Mouse (Mus musculus) retina, adult 2 months (tissue): ENCODE data around the gene 2410137M14Rik.
A peak's percentile ranks its signal among the peaks of the same experiment; 100 is the strongest.
"Not testable (repeated sequence)": the region's sequence is repeated elsewhere in the genome, so short reads cannot be mapped to it uniquely, and the experiment has no call there.

Source experiments
- DNase-seq: peaks from one replicate; pipeline ENCODE4 v3.0.0-alpha.2; 2012; ENCODE audit warnings: low read depth, low spot score

2410137M14Rik gene

DNA sequence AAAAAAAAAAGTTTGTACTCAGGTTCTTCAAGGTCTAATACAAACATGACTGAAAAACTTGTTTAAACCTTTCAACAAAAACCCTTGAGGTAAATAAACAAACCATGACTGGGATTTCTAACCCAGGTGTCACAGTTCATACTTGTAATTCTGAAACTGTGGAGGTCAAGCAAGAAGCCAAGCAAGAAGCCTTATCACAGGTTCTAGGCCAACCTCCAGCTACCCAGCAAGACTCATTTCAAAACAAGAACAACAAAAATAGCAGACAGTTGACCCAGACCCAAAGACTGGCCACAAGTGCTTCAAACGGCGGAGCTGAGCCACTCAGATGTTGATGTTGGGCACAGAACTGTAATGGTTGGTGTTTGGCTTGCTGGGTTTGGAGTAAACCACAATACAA lies 13.5 kb upstream of the 2410137M14Rik start:
- no peak for DNase-seq

DNA sequence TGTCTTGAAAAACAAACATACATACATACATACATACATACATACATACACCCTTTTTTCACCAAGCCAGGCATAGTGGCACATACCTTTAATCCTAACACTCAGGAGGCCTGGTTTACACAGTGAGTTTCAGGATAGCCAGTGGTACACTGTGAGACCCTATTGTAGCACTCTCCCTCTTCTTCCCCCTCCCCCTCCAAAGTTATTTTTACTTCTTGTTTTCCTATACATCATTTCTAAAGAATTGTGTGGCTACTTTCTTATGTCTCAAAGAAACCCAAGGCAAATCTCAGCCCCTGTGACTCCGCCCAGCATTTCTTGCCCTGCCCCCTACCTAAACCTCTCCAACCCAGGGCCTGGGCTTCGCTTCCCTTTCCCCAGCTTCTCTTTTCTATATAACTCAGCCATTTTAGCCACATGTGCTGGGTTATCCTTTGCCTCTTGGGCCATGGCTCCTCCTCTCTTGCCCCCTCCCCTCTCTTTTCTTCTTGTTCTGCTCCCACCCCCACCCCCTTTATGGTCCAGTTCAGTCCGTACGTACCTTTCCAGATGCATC lies 12.8 kb upstream of the 2410137M14Rik start:
- no peak for DNase-seq

DNA sequence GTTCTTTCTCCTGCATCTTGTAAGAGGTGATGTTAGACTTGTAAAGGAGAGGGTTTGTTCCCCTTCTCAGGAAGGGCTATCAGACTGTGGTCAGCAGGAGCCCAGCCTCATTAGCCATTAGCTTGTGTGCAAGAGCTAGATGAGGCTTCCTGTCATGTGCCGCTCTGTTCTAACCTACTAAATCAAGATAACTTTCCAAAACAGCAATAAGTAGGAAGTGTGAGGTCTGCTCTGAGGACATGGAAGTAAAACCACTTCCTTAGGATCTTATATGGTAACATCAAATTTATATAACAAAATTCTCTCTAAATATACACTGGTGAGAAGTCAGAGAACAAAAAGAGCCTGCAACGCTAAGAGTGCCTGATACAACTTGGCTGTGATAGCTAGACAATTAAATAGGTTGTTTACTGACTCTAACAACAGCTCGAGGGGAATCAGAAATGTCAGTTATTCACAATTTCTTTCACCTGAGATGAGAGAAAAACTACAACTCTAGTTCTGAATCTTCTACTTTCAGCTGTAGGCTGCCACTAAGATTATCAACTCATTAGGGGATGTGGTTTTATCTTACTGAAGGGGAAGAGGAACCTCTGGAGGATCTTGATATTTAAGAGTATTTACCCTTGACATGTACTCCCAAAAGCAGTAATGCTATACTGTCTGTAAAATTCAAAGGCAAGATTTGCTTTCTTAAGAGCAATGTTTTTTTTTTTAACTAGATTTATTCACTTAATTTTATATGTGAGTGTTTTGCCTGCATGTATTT lies 11.5 kb upstream of the 2410137M14Rik start:
- no peak for DNase-seq

DNA sequence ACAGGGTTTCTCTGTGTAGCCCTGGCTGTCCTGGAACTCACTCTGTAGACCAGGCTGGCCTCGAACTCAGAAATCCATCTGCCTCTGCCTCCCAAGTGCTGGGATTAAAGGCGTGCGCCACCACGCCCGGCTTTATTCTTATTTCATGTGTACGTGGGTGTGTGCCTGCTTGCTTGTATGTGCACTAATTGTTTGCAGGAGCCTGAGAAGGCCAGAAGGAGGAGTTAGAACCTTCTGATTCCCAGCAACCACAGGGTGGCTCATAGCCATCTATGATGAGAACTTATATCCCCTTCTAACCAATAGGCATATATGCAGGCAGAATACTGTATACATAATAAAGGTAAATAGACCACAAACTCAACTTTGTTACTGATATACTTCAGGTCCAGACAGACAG lies 9.6 kb upstream of the 2410137M14Rik start:
- DNase-seq: not testable (repeated sequence)

DNA sequence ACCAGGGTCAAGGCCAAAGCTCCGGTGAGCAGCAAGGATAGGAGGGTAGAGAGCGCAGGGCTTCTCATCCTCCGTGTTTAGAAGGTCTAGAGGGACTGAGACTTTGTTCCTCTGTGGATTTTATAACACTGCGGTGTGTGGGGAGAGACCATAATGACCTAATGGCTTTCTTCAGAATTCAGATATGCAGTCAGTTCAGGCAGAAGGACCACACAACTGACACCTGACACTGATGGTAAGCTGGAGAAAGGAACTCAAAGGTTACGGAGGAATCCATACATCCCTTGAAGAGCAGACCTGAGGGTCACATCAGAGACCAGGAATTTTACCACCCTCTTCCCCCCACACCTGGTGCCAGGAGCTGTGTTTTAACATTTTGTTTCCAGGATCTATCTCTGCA lies 8.4 kb upstream of the 2410137M14Rik start, which contains the start of gene H2-M5:
TSS of gene H2-M5 (minus strand) at position 101 of the 400 bp plus-strand sequence.
- DNase-seq: no peak

DNA sequence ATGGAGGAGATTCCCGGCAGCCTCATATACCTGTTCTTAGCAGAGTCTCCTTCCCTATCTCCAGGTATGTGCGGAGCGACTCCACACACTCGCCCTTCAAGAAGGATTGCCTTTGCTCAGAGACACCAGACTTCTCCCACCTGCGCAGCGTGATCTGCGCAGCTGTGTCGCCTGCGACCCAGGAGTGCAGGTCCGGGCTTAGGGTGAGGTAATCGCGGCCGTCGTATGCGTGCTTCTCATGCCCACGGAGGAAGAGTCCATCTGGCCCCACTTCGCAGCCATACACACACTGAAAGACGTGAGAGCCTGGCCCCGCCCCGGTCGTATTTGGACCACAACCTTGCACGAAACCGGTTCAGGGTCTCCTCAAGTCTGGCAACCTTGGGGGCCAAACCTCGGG lies 7.4 kb upstream of the 2410137M14Rik start:
- DNase-seq: no peak

DNA sequence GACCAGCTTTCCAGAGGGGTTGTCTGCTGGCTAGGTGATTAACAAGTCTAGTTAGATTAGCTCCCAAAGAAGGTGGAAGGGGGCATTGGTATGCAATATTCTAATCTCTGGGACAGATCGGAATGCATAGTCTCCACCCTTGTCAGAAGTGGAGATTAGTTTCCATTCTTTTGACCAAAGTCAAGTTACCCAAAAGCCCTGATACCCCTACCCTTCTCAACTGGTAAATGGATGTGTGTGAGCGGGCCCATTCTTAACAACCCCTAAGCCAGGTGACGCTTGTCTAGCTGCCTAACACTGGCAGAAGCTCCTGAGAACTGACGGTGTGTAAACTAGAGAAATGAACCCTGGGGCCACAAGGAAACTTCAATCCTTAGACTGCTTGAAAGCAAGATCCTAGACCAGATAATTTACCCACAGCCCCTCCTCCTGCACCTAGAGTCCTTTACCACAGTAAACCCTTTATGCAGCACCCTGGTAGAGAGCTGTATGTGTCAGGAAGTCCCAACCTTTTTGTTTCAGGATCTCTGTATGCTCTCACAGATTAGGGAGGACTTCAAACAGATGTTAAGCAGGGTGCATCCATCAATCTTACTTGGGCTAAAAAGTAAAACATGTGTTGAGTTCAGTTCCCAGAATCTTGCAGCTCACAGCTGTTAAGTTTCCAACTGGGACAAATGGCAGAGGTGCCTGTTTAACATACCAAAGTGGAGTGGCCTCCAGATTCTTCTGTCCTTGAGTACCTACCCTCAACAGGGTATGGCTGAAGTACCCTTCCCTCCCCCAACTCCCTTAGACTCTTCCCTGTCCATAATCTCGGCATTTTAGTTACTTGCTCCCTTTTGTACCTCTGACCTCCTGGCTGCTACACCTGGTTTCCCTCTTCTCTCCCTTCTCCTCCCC lies 1.5 kb upstream of the 2410137M14Rik start:
- no peak for DNase-seq

DNA sequence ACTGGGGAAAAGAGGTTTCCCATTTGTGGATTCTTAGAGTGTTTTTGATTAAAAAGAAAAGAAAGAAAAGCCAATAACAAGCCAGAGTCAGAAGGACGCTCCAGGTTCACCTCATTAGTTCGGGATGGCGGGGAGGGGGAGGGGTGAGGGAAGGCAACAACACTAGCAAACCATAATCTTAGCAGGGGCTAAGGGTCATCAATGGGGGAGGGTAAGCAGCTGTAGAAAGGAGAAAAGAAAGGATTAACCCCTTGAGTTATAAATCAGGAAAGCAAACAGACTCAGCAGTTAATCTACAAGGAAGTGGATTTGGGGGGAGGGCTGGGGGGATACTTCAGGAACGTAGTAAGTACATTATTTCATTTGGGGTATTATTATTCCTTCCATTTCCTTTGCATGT lies 808 bp upstream of the 2410137M14Rik start:
- DNase-seq: no peak

DNA sequence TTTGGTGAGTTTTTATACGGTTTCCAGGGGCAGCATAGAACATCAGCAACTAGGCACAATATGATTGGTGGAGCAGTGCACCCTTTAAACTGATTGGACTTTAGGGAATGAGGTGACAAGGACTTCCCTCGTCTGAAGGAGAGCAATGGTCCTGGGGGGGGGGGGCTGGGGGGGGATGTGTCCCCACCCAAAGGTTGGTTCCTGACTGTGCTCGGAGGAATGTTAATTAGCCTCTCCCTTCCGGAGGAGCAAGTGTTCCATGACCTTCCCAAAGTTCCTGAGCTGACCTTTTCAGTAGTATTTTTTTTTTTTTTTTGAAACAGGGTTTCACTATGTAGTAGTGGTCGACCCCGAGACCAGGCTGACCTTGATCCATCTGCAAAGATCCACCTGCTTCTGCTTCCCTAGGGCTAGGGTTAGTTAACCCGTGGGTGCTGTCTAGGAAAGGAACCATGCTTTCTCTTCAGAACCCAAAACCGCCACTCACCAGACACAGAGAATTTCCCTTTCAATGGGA lies 7.7 kb downstream of the 2410137M14Rik start:
- DNase-seq: no peak

DNA sequence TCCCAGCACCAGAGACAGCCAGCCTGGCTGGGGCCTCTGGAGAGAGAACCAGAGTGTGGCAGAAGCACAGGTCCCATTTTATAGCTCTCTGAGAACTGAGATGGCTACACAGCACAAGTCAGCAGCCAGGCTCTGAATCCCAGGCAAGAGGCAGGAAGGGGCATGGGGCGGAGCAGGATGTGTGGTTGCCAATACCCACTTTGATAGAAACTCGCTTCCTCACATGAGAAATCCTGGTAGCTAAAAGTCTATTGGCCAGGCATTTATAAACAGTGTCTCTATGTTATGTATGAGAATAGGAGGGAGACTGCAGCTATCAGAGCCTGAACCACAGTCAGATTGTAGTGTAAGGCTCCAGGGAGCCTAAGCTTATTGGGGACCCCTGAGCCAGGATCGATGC lies 8.2 kb downstream of the 2410137M14Rik start:
- no peak for DNase-seq

DNA sequence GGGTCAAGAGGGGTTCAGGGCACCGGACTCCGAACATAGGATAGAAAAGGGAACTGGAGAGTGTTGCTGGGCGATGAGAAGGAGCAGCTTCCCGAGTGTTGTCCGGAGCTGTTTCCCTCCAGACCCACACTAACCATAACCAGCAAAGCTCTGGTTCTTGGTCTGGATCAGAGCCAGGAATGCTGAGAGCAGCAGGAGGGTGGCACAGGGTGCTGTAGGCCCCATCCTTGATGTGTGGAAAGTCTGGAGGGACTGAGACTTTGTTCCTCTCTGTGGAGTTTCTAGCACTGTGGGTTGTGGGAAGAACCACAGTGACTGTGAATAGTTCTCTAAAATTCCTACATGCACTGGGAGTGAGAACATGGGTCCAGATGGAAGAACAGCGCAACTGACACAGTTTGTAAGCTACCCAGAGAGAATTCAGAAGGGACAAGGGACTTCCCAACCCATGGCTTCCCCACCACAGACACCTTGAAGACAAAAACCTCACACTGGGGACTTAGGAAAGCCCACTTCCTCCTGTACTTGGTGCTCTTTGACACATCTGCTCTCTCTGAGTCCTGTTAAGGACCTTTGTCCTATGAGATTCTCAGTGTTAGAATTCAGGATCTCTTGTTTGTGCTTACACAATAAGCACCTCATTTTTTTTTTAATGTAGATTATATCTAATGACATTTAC lies 9.7 kb downstream of the 2410137M14Rik start:
- no peak for DNase-seq

DNA sequence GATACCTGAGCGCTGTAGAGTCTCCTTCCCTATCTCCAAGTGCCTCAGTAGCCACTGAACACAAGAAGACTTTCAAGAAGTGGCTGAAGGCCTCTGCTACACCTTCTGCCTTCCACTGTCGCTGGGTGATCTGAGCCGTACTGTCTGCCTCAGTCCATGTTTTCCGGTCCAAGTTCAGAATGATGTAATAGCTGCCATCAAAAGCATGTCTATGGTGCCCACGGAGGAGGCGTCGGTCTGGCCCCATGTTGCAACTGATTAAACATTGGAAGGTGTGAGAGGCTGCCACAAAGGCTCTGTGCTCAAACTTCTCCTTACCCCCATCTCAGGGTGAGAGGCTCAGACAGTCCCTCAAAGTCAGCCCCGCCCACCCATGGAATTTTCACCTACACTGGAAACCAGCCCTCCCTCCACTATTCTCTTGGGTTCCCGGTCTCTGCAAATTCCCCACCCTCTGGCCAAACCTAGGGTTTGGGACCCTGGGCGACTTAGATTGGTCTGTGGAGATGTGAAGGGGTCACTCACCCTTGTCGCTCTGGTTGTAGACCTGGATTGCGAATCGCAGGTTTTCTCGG lies 10.6 kb downstream of the 2410137M14Rik start:
- DNase-seq: no peak

DNA sequence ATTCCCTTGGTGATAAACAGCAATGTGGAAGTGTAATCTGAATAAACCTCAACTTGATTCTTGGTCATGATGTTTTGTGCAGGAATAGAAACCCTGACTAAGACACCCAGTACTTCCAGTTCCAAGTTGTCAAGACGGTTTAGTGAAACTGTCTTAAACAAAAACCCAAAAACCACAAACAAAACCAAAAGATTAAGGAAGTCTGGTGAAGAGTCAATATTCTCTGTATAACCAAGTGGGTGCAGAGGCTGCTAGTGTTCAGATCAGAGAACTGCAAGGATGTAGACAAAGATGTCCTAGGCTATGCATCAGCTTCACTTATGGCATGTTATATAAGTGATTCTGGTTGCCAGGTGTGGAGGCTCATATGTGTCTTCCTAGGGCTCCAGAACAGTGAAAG lies 14.2 kb downstream of the 2410137M14Rik start:
- no peak for DNase-seq

DNA sequence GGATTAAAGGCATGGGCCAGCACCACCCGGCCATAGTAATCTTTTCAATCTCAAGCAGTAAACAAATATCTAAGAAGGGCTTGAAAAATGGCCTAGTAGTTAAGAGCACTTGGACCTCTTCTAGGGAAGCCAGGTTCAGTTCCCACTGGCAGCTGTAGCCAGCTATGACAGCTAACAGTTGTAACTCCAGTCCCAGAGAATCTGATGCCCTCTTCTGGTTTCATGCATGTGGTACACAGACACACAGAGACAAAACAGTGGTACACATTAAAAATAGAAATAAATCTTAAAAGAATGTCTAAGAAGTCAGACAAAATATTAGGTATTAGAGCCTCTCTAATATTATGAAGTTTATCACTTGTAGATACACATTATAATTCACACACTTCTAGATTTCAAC lies 19.9 kb downstream of the 2410137M14Rik start:
- no peak for DNase-seq

DNA sequence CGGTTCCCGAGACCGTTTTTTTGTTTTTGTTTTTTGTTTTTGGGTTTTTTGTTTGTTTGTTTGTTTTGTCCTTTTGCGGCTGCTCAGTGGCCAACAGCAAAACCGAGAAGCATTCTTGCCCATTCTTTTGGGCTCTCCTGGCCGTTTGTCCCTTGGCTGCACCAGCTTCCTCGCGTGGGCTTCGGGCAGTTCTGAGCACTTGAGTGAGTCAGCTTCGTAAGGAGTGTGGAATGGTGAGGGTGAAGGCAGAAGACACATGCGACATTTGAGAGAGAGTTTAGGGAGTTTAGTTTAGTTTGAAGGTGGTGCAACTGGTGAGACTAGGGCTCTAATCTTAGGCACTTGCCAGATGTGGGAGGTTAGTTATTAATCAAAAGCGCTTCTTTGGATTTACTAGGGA lies 22.2 kb downstream of the 2410137M14Rik start:
- DNase-seq: no peak

DNA sequence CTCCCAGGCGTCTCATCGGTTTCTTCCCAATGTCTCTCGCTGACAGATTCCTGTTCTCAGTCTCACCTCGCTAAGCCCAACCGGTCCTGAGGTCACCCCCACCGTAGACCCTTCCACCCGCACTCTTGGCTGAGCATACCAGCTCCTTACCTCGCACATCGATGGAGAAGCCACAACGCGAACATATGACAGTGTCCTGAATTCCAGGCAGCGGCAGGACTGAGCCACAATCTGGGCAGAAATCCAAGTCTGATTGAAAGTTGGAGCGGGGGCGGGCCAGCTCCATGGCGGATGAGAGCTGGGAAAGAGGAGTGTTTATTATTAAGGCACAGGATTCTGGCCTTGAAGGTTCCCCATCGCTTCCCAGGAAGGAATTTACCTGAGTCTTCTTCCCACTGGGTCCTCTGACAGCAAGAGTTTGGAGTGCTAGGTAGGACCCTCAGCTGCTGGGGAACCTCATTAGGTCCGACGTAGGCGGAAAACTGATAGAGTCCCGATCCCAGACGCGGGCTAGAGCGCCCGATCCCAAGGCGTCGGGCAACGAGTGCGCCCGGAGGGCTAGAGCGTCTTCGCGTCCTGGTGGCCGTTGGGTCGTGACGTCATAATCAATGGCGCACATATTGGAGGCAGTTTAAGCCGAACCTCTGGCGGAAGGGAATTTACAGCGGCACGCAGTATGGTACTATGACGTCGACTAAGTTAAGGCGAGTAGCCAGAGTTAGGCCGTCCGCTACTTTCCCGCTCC lies 22.9 kb downstream of the 2410137M14Rik start, which contains the start of the genes Znrd1 and Znrd1as:
TSS of gene Znrd1 (minus strand) at position 561 of the 745 bp plus-strand sequence.
TSS of gene Znrd1as (plus strand) at position 594 of the 745 bp plus-strand sequence.
- DNase-seq: peak; percentile 97

DNA sequence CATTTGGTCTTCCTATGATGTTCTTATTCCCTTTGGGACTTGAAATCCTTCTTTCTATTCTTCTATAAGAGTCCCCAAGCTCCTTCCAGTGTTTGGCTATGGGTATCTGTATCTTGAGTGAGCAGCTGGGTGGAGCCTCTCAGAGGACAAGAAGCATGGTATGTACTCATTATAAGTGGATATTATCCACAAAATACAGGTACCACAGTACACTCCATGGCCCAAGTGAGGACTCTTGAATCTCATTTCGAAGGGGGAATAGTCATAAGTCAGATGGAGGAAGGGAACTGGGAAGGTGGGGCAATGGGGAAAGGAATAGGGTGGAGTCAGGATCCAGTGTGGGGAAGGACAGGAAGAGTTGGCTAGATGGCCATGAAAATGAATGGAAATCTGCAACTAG lies 28.0 kb downstream of the 2410137M14Rik start:
- DNase-seq: no peak

DNA sequence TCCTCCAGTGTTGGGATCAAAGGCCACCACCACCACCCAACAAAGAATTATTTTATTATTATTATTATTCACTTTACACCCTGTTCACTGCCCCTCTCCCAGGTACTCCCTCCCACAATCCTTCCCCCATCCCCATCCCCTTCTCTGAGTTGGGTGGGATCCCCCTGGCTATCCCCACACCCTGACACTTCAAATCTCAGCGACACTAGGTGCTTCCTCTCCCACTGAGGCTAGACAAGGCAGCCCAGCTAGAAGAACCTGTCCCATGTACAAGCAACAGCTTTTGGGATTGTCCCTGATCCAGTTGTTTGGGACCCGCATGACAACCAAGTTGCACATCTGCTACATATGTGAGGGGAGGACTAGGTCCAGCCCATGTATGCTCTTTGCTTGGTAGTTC lies 28.4 kb downstream of the 2410137M14Rik start:
- DNase-seq: no peak

DNA sequence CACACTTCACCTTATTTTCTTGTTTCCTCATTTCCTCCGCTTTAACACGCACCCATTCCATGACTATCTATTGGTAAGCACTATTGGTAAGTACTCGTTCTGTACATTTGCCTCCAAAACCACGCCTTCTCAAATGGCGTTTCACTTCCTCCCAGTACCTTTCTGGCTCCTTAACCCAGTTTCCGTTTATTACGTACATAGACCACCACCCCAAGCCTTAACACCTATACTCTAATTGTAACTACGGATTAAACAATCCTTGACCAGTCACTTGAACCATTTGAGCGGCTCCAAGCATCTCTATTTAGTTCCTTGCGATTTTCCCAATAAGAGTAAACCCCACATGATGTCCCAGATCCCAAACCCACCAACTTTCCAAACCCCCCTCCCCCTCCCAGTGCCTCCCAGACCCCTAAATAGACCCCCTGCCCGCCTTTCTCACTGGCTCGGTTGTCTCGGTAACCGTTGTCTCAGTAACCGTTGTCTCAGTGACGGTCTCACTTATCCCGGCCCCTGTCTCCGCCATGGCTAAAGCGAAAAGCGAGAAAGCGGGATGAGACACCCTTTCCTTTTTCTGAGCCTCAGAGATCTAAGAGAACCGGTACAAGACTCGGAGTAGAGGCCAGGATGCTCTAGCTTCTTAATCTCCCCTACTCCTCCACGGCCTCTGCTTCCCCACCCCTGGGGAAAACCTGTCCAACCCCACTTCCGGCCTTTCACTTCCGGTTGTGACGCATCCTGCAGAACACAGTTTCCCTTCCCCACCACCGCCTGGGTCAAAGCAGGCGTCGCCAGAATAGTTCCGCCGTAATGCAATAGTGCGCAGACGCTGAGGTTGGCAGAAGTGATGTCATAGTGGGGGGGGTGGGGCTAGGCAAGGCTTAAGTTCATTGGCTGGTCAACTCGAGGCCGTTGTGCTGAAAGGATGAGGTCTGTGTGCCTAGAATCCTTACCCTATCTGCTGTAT lies 29.8 kb downstream of the 2410137M14Rik start, which contains the start of gene Ppp1r11:
TSS of gene Ppp1r11 (minus strand) at position 761 of the 967 bp plus-strand sequence.
- DNase-seq: peak; percentile 99
